Mouse (Mus musculus): Measurements from ENCODE around the gene Lrfn2. TPM values are rescaled to one million over a fixed set of nuclear protein-coding genes. Genes with fewer than 3 reads are reported as not detected.

The Lrfn2 gene
- total and polyA plus RNA-seq, 3 experiments, result not detected

DNA sequence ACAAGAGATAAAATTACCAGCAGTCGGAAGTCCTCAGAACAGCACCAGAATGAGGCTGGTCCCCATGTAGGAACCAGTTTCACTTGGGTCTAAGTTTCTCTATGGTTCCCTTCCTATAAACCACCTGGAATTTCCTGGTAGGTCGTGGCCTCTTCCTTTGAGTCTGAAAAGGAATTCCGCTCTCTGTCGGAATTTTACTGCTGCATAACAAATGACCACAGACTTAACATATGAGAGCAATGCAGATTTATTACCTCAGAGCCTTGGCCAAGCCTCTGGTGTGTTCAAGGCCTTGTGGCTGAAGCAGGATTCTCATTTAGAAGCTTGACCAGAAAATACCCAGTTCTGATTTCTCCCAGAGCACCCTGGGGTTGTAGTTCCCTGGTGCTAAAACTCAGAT, 115.7 kb downstream of the Lrfn2 start:
- H3K4me3 ChIP-seq (ENCODE audit: control insufficient read depth in 1 of 2, insufficient read depth in 1 of 2, low read depth in 2 of 2, low read length in 2 of 2), result no peak overlapping the region
- H3K79me2 ChIP-seq (ENCODE audit: control insufficient read depth, insufficient read depth, low read length, poor library complexity), result no peaks in the 10 kb centered on the region
- DNase-seq (ENCODE audit: low read depth, low spot score), result no peak
- H3K4me1 ChIP-seq (ENCODE audit: control insufficient read depth in 1 of 2, insufficient read depth in 2 of 2, low read length in 2 of 2), result no peaks in the 10 kb centered on the region
- no peak overlapping the region for H3K9ac ChIP-seq (ENCODE audit: control insufficient read depth, low read depth, low read length, poor library complexity, severe bottlenecking)
- H3K27me3 ChIP-seq (ENCODE audit: control insufficient read depth in 1 of 2, insufficient read depth in 2 of 2, low read length in 2 of 2), result no peaks in the 10 kb centered on the region
- H3K9me3 ChIP-seq (replicated peaks; ENCODE audit: insufficient read depth, low read length), result no peaks in the 10 kb centered on the region
- no peak overlapping the region for H3K27ac ChIP-seq (ENCODE audit: control insufficient read depth, low read depth, low read length)
- H3K36me3 ChIP-seq (ENCODE audit: control insufficient read depth in 1 of 2, insufficient read depth in 2 of 2, low read length in 2 of 2), result no peaks in the 10 kb centered on the region
- TF ChIP-seq HCFC1 (IDR thresholded peaks at IDR 0.05; ENCODE audit: low read depth, low read length), result no peak

DNA sequence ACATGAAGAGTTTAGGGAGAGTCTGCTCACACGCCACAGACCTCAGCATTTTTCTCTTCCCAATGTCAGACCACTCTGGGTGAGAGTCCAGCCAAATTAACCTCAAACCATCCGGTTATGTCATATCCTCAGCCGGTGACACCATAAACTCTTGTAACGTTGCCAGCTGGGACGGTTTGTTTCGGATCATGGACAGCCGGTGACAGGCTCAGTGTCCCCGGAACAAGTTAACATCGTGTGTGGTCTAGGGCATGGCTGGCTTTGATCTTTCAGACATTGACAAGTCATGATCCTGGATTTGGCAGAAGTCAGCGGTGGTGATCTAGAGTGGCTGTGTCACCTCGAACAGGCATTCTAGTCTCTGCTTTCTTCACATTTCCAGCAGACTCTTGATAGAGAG, 119.1 kb downstream of the Lrfn2 start:
- no peaks in the 10 kb centered on the region for H3K79me2 ChIP-seq (ENCODE audit: control insufficient read depth, insufficient read depth, low read length, poor library complexity)
- no peak for DNase-seq (ENCODE audit: low read depth, low spot score)
- H3K4me1 ChIP-seq (ENCODE audit: control insufficient read depth in 1 of 2, insufficient read depth in 2 of 2, low read length in 2 of 2), result no peaks in the 10 kb centered on the region
- no peak overlapping the region for H3K9ac ChIP-seq (ENCODE audit: control insufficient read depth, low read depth, low read length, poor library complexity, severe bottlenecking)
- H3K4me3 ChIP-seq (ENCODE audit: control insufficient read depth in 1 of 2, insufficient read depth in 1 of 2, low read depth in 2 of 2, low read length in 2 of 2), result no peak overlapping the region
- H3K36me3 ChIP-seq (ENCODE audit: control insufficient read depth in 1 of 2, insufficient read depth in 2 of 2, low read length in 2 of 2), result no peaks in the 10 kb centered on the region
- no peaks in the 10 kb centered on the region for H3K27me3 ChIP-seq (ENCODE audit: control insufficient read depth in 1 of 2, insufficient read depth in 2 of 2, low read length in 2 of 2)
- no peak overlapping the region for H3K27ac ChIP-seq (ENCODE audit: control insufficient read depth, low read depth, low read length)
- no peak for TF ChIP-seq GABPA (IDR thresholded peaks at IDR 0.05; ENCODE audit: low read depth, low read length)
- TF ChIP-seq USF2 (IDR thresholded peaks at IDR 0.05; ENCODE audit: borderline replicate concordance in 1 of 2, insufficient read depth in 1 of 2, low read depth in 1 of 2, low read length in 2 of 2), result no peak
- no peak for TF ChIP-seq POLR2AphosphoS2 (IDR thresholded peaks at IDR 0.05; ENCODE audit: low read length)
- no peak for TF ChIP-seq TAL1 (IDR thresholded peaks at IDR 0.05; ENCODE audit: low read length)
- TF ChIP-seq ZMIZ1 (IDR thresholded peaks at IDR 0.05; ENCODE audit: low read depth, low read length), result no peak
- TF ChIP-seq JUND (IDR thresholded peaks at IDR 0.05; ENCODE audit: low read depth, low read length), result no peak
- no peak for TF ChIP-seq NELFE (IDR thresholded peaks at IDR 0.05; ENCODE audit: low read depth, low read length)
- no peaks in the 10 kb centered on the region for H3K9me3 ChIP-seq (replicated peaks; ENCODE audit: insufficient read depth, low read length)

DNA sequence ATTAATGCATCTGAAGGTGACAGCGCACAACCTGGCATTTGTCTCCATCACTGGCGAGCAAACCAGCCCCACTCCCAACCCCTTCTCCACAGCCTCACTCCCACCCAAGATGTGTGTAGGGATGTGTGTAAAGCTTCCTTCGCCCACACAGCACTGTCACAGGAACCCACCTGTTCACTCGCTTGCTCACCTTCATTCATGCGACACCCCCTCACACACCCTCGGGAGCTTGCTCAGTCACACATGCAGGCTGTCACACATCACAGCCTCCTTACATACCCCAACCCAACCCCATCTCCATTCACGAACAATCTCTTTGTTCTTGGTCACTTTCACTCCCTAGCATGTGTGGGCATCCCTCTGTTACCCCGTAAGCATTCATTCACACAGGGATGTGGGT, 129.0 kb downstream of the Lrfn2 start:
- Histone ChIP-seq H3K4me3 (ENCODE audit: control insufficient read depth in 1 of 2, insufficient read depth in 1 of 2, low read depth in 2 of 2, low read length in 2 of 2) (no peak overlapping the region), H3K27me3 (ENCODE audit: control insufficient read depth in 1 of 2, insufficient read depth in 2 of 2, low read length in 2 of 2) (no peaks in the 10 kb centered on the region), H3K9me3 (replicated peaks; ENCODE audit: insufficient read depth, low read length) (no peaks in the 10 kb centered on the region), H3K36me3 (ENCODE audit: control insufficient read depth in 1 of 2, insufficient read depth in 2 of 2, low read length in 2 of 2) (no peaks in the 10 kb centered on the region), H3K27ac (ENCODE audit: control insufficient read depth, low read depth, low read length) (no peak overlapping the region), H3K9ac (ENCODE audit: control insufficient read depth, low read depth, low read length, poor library complexity, severe bottlenecking) (no peak overlapping the region), H3K79me2 (ENCODE audit: control insufficient read depth, insufficient read depth, low read length, poor library complexity) (no peaks in the 10 kb centered on the region), H3K4me1 (ENCODE audit: control insufficient read depth in 1 of 2, insufficient read depth in 2 of 2, low read length in 2 of 2) (no peaks in the 10 kb centered on the region)
- no peak for DNase-seq (ENCODE audit: low read depth, low spot score)
- TF ChIP-seq ZKSCAN1 (IDR thresholded peaks at IDR 0.05; ENCODE audit: low read depth, low read length) (no peak), TBP (IDR thresholded peaks at IDR 0.05; ENCODE audit: low read depth, low read length) (no peak), ZNF384 (IDR thresholded peaks at IDR 0.05; ENCODE audit: low read depth, low read length) (no peak), ELF1 (IDR thresholded peaks at IDR 0.05; ENCODE audit: low read depth, low read length) (no peak), TAL1 (IDR thresholded peaks at IDR 0.05; ENCODE audit: low read length) (no peak), HCFC1 (IDR thresholded peaks at IDR 0.05; ENCODE audit: low read depth, low read length) (no peak), SIN3A (IDR thresholded peaks at IDR 0.05; ENCODE audit: low read length) (no peak)
